Comparison of ENCODE assay signal across 8 mouse cellular contexts in genomic region chr1:93804818-93805217, GRCm38 (mm10). TPM values are rescaled to one million over a fixed set of nuclear protein-coding genes. Genes with fewer than 3 reads are reported as not detected.
DNase-seq lines count a peak whose midpoint lies in the region; ATAC-seq and TF ChIP-seq lines count a peak whose summit lies in the region.

No protein-coding gene starts in this region.

- WGBS in heart, embryonic 14.5 days: 34% methylated on average over 4 of the region's 4 CpGs
- 54% methylated on average over 4 of the region's 4 CpGs for WGBS in bone marrow, adult 2 months
- WGBS in hindbrain, embryonic 15.5 days: 81% methylated on average over 4 of the region's 4 CpGs
- 89% methylated on average over 4 of the region's 4 CpGs for WGBS in midbrain, embryonic 13.5 days

- H3K36me3 ChIP-seq in heart, embryonic 14.5 days (ENCODE audit: control insufficient read depth, insufficient read depth, low read length): peaks cover 47% of the 10 kb centered on the region
- peaks cover 17% of the 10 kb centered on the region for H3K36me3 ChIP-seq in hindbrain, embryonic 15.5 days
- H3K36me3 ChIP-seq in midbrain, embryonic 13.5 days: peaks cover 33% of the 10 kb centered on the region

- H3K9ac ChIP-seq in heart, embryonic 14.5 days (ENCODE audit: low read length): peak overlapping the region; percentile 86
- H3K9ac ChIP-seq in hindbrain, embryonic 15.5 days: 0 out of 2 replicates have a peak overlapping the region, but pooled peaks have one; percentile 84
- H3K9ac ChIP-seq in midbrain, embryonic 13.5 days (replicated peaks): peak overlapping the region; percentile 83; the same call in 1 of the 2 replicates

- ATAC-seq in heart, embryonic 14.5 days (ENCODE audit: insufficient number of reproducible peaks, insufficient read depth, low FRiP score, low read depth): no peak
- no peak for ATAC-seq in hindbrain, embryonic 15.5 days (ENCODE audit: low FRiP score, low read depth)
- ATAC-seq in midbrain, embryonic 13.5 days: no peak

- DNase-seq in heart, adult 18-20 months: no peak
- no peak for DNase-seq in layer of hippocampus, adult 9-11 months
- no peak for DNase-seq in gastrocnemius, postnatal 25 days
- DNase-seq in kidney, adult 11 months: no peak

- H3K9me3 ChIP-seq in heart, embryonic 14.5 days (ENCODE audit: control insufficient read depth, low read length): no peaks in the 10 kb centered on the region
- no peaks in the 10 kb centered on the region for H3K9me3 ChIP-seq in hindbrain, embryonic 15.5 days
- no peaks in the 10 kb centered on the region for H3K9me3 ChIP-seq in midbrain, embryonic 13.5 days

- peak overlapping the region; percentile 80 to 83 for H3K4me3 ChIP-seq in heart, embryonic 14.5 days (ENCODE audit: control insufficient read depth in 1 of 2, insufficient read depth in 1 of 2, low read depth in 1 of 2, low read length in 2 of 2)
- H3K4me3 ChIP-seq in bone marrow, adult 2 months (replicated peaks; ENCODE audit: control insufficient read depth, low read depth, low read length): peak overlapping the region; percentile 97
- peak overlapping the region; percentile 79 for H3K4me3 ChIP-seq in hindbrain, embryonic 15.5 days
- H3K4me3 ChIP-seq in midbrain, embryonic 13.5 days (replicated peaks): peak overlapping the region; percentile 72

- no peak for TF ChIP-seq CTCF in bone marrow, adult 2 months (IDR thresholded peaks at IDR 0.05; ENCODE audit: control insufficient read depth, insufficient read depth, low read length)

- peak overlapping the region; percentile 94 for H3K4me2 ChIP-seq in heart, embryonic 14.5 days (ENCODE audit: low read length)
- peak overlapping the region; percentile 94 for H3K4me2 ChIP-seq in hindbrain, embryonic 15.5 days
- peak overlapping the region; percentile 89 for H3K4me2 ChIP-seq in midbrain, embryonic 13.5 days (replicated peaks)

- peak overlapping the region; percentile 48 to 98 for H3K27ac ChIP-seq in heart, embryonic 14.5 days (replicated peaks in 1 of 2; ENCODE audit: control insufficient read depth in 1 of 2, insufficient read depth in 1 of 2, low read depth in 2 of 2, low read length in 2 of 2)
- H3K27ac ChIP-seq in bone marrow, adult 2 months (ENCODE audit: control insufficient read depth, insufficient read depth, low read depth, low read length, poor library complexity): peak overlapping the region; percentile 99
- peak overlapping the region; percentile 99; the same call in 1 of the 2 replicates for H3K27ac ChIP-seq in hindbrain, embryonic 15.5 days (replicated peaks)
- no peak overlapping the region; the same call in 1 of the 2 replicates for H3K27ac ChIP-seq in midbrain, embryonic 13.5 days

- peaks cover 10 to 39% of the 10 kb centered on the region in 2 experiments for H3K4me1 ChIP-seq in heart, embryonic 14.5 days (ENCODE audit: control insufficient read depth in 2 of 2, insufficient read depth in 2 of 2, low read length in 2 of 2)
- H3K4me1 ChIP-seq in bone marrow, adult 2 months (ENCODE audit: control insufficient read depth, insufficient read depth, low read length): peaks cover 6% of the 10 kb centered on the region
- H3K4me1 ChIP-seq in hindbrain, embryonic 15.5 days (replicated peaks): peaks cover 37% of the 10 kb centered on the region
- H3K4me1 ChIP-seq in midbrain, embryonic 13.5 days (replicated peaks): peaks cover 37% of the 10 kb centered on the region

- TF ChIP-seq POLR2A in bone marrow, adult 2 months (IDR thresholded peaks at IDR 0.05; ENCODE audit: borderline replicate concordance, control insufficient read depth, low read depth, low read length): no peak

- H3K27me3 ChIP-seq in heart, embryonic 14.5 days (ENCODE audit: control insufficient read depth, insufficient read depth, low read length): no peaks in the 10 kb centered on the region
- no peaks in the 10 kb centered on the region for H3K27me3 ChIP-seq in hindbrain, embryonic 15.5 days
- H3K27me3 ChIP-seq in midbrain, embryonic 13.5 days: no peaks in the 10 kb centered on the region

RNA-seq across cellular contexts. Expression of gene Ing5, which starts 1.1 kb away (rescaled TPM):
- 11.2 and 11.6 TPM in 2 replicates for polyA plus RNA-seq in heart, embryonic 14.5 days (2014; fragmentation: Nextera tagmentation; extraction: Ambion mirVana)
- total RNA-seq in heart, adult 18-20 months (2021): 10 to 100 TPM; 10.9 to 13.4 TPM
- polyA plus RNA-seq in bone marrow, adult 2 months (2011; ENCODE audit: insufficient read depth, insufficient read length, low replicate concordance, missing spikeins): 12.0 and 17.7 TPM in 2 replicates
- polyA plus RNA-seq in hindbrain, embryonic 15.5 days (2015; fragmentation: Nextera tagmentation; extraction: Ambion mirVana): 9.8 and 9.9 TPM in 2 replicates
- polyA plus RNA-seq in midbrain, embryonic 13.5 days (2015; fragmentation: Nextera tagmentation; extraction: Ambion mirVana): 11.9 and 12.3 TPM in 2 replicates
- total RNA-seq in gastrocnemius, postnatal 25 days (2021): 1 to 10 TPM; 3.1 TPM

RNA-seq across cellular contexts. Expression of gene Dtymk, which starts 3.1 kb away (rescaled TPM):
- 164 and 167 TPM in 2 replicates for polyA plus RNA-seq in heart, embryonic 14.5 days (2014; fragmentation: Nextera tagmentation; extraction: Ambion mirVana)
- 10 to 100 TPM; 20.3 to 22.7 TPM for total RNA-seq in heart, adult 18-20 months (2021)
- polyA plus RNA-seq in bone marrow, adult 2 months (2011; ENCODE audit: insufficient read depth, insufficient read length, low replicate concordance, missing spikeins): 122 and 128 TPM in 2 replicates
- polyA plus RNA-seq in hindbrain, embryonic 15.5 days (2015; fragmentation: Nextera tagmentation; extraction: Ambion mirVana): 146 and 148 TPM in 2 replicates
- polyA plus RNA-seq in midbrain, embryonic 13.5 days (2015; fragmentation: Nextera tagmentation; extraction: Ambion mirVana): 172 and 175 TPM in 2 replicates
- 10 to 100 TPM; 15.7 to 16.4 TPM for total RNA-seq in gastrocnemius, postnatal 25 days (2021)

RNA-seq across cellular contexts. Expression of gene D2hgdh, which starts 19.9 kb away (rescaled TPM):
- 16.1 and 17.3 TPM in 2 replicates for polyA plus RNA-seq in heart, embryonic 14.5 days (2014; fragmentation: Nextera tagmentation; extraction: Ambion mirVana)
- total RNA-seq in heart, adult 18-20 months (2021): 10 to 100 TPM; 42.3 to 50.3 TPM
- polyA plus RNA-seq in bone marrow, adult 2 months (2011; ENCODE audit: insufficient read depth, insufficient read length, low replicate concordance, missing spikeins): 8.8 and 23.7 TPM in 2 replicates
- 16.9 and 17.1 TPM in 2 replicates for polyA plus RNA-seq in hindbrain, embryonic 15.5 days (2015; fragmentation: Nextera tagmentation; extraction: Ambion mirVana)
- 16.2 and 18.5 TPM in 2 replicates for polyA plus RNA-seq in midbrain, embryonic 13.5 days (2015; fragmentation: Nextera tagmentation; extraction: Ambion mirVana)
- 10 to 100 TPM; 18.4 to 23.1 TPM for total RNA-seq in gastrocnemius, postnatal 25 days (2021)

RNA-seq across cellular contexts. Expression of gene Thap4, which starts 50.2 kb away (rescaled TPM):
- 52.8 and 59.4 TPM in 2 replicates for polyA plus RNA-seq in heart, embryonic 14.5 days (2014; fragmentation: Nextera tagmentation; extraction: Ambion mirVana)
- total RNA-seq in heart, adult 18-20 months (2021): 10 to 100 TPM; 82.6 to 82.8 TPM
- polyA plus RNA-seq in bone marrow, adult 2 months (2011; ENCODE audit: insufficient read depth, insufficient read length, low replicate concordance, missing spikeins): 4.2 and 13.0 TPM in 2 replicates
- 43.8 and 50.9 TPM in 2 replicates for polyA plus RNA-seq in hindbrain, embryonic 15.5 days (2015; fragmentation: Nextera tagmentation; extraction: Ambion mirVana)
- 41.7 and 49.2 TPM in 2 replicates for polyA plus RNA-seq in midbrain, embryonic 13.5 days (2015; fragmentation: Nextera tagmentation; extraction: Ambion mirVana)
- total RNA-seq in gastrocnemius, postnatal 25 days (2021): 10 to 100 TPM; 61.0 to 63.9 TPM

RNA-seq across cellular contexts. Expression of gene Atg4b, which starts 53.5 kb away (rescaled TPM):
- polyA plus RNA-seq in heart, embryonic 14.5 days (2014; fragmentation: Nextera tagmentation; extraction: Ambion mirVana): 63.1 and 63.5 TPM in 2 replicates
- total RNA-seq in heart, adult 18-20 months (2021): 10 to 100 TPM; 36.2 to 40.6 TPM
- polyA plus RNA-seq in bone marrow, adult 2 months (2011; ENCODE audit: insufficient read depth, insufficient read length, low replicate concordance, missing spikeins): 42.7 and 56.8 TPM in 2 replicates
- 84.5 and 100 TPM in 2 replicates for polyA plus RNA-seq in hindbrain, embryonic 15.5 days (2015; fragmentation: Nextera tagmentation; extraction: Ambion mirVana)
- polyA plus RNA-seq in midbrain, embryonic 13.5 days (2015; fragmentation: Nextera tagmentation; extraction: Ambion mirVana): 107 and 109 TPM in 2 replicates
- 10 to 100 TPM; 24.4 to 26.3 TPM for total RNA-seq in gastrocnemius, postnatal 25 days (2021)
